Mouse (Mus musculus) mammary gland, adult 2 months (tissue): ENCODE measurements around the gene Gad2. TPM values are rescaled to one million over a fixed set of nuclear protein-coding genes. Genes with fewer than 3 reads are reported as not detected.

ENCODE experiments used
- polyA plus RNA-seq: library from polyadenylated mRNA; depleted of rRNA; stranded (reverse); fragments of >200 nt; gene quantifications from 2 replicates; pipeline ENCODE4 v1.2.3, GENCODE M21; 2012; ENCODE audit warnings: low replicate concordance; rRNA removed

Gad2 gene
- polyA plus RNA-seq, result not detected in 2 replicates

GRCm38 (mm10) chr2:22621828-22622731, at the start of gene Gad2:
Gene Gad2 (plus strand): TSS chr2:22622205.

Other genes with a start within 250 kb of the Gad2 start
- 9.7 and 11.9 TPM in 2 replicates for gene Apbb1ip, start 151.9 kb downstream of the Gad2 start, polyA plus RNA-seq